Comparison of ENCODE assay signal across 22 mouse cellular contexts in the genomic region with DNA sequence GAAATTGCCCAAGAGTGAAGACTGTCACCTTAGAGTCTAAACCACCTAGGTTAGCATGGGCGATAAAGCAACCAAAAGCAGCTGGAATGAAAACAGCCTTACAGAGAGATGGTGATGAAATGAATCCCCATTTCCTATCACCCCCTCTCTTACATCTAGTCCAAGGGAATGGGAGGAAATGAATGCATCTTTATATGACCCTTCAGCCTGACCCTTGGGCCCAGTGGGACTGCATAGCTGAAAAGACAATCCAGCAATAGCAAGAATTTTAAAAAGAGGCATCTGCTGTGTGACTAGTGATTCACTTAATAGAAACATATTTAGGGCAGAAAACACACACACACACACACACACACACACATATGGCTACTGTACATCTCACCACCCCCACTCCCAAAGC. TPM values are rescaled to one million over a fixed set of nuclear protein-coding genes. Genes with fewer than 3 reads are reported as not detected.
"Had no signal": no experiment of that assay in that cellular context is flagged by ENCODE, and none has a peak within 500 bp of the region (broad histone marks: within the 10 kb centered on the region; RNA-seq: fewer than 3 reads in every experiment).

No protein-coding gene starts in this region.

- H3K4me2 ChIP-seq: limb, embryonic 13.5 days; liver, embryonic 12.5 days; liver, embryonic 15.5 days; lung, embryonic 15.5 days; midbrain, embryonic 13.5 days; neural tube, embryonic 13.5 days; stomach, embryonic 15.5 days had no signal

- ATAC-seq: liver, embryonic 12.5 days; midbrain, embryonic 13.5 days; midbrain, embryonic 16.5 days had no signal

- H3K27me3 ChIP-seq: limb, embryonic 13.5 days; liver, embryonic 12.5 days; liver, embryonic 15.5 days; lung, embryonic 15.5 days; megakaryocyte, embryonic 14.5 days; midbrain, embryonic 13.5 days; neural tube, embryonic 13.5 days; stomach, embryonic 15.5 days had no signal

- H3K36me3 ChIP-seq: limb, embryonic 10.5 days; limb, embryonic 13.5 days; lung, embryonic 15.5 days; midbrain, embryonic 10.5 days; midbrain, embryonic 13.5 days; neural tube, embryonic 13.5 days; stomach, embryonic 15.5 days had no signal

- H3K4me3 ChIP-seq: layer of hippocampus, adult 2 months; limb, embryonic 10.5 days; limb, embryonic 13.5 days; liver, embryonic 12.5 days; liver, embryonic 15.5 days; lung, embryonic 15.5 days; megakaryocyte, embryonic 14.5 days; midbrain, embryonic 10.5 days; midbrain, embryonic 13.5 days; myocyte; neural tube, embryonic 13.5 days; stomach, embryonic 15.5 days had no signal

- DNase-seq: layer of hippocampus, adult 9-11 months; liver; lung, adult 18-20 months; lung, postnatal 10 days; lung, postnatal 36 days; retina, postnatal 1 day; right cerebral cortex, postnatal 25 days; spleen, adult 18-20 months; thymus, postnatal 25 days had no signal

- H3K4me1 ChIP-seq: midbrain, embryonic 10.5 days; midbrain, embryonic 13.5 days had no signal

- H3K9me3 ChIP-seq: limb, embryonic 10.5 days; limb, embryonic 13.5 days; liver, embryonic 12.5 days; liver, embryonic 15.5 days; lung, embryonic 15.5 days; megakaryocyte, embryonic 14.5 days; midbrain, embryonic 10.5 days; midbrain, embryonic 13.5 days; neural tube, embryonic 13.5 days; stomach, embryonic 15.5 days had no signal

- H3K27ac ChIP-seq: layer of hippocampus, adult 2 months; limb, embryonic 10.5 days; limb, embryonic 13.5 days; liver, embryonic 12.5 days; liver, embryonic 15.5 days; lung, embryonic 15.5 days; midbrain, embryonic 10.5 days; midbrain, embryonic 13.5 days; neural tube, embryonic 13.5 days; stomach, embryonic 15.5 days had no signal

- H3K9ac ChIP-seq: limb, embryonic 13.5 days; liver, embryonic 12.5 days; liver, embryonic 15.5 days; lung, embryonic 15.5 days; midbrain, embryonic 13.5 days; neural tube, embryonic 13.5 days; stomach, embryonic 15.5 days had no signal

RNA-seq across cellular contexts. Expression of a gene that starts 4.0 kb away (rescaled TPM):
- polyA plus RNA-seq: limb, embryonic 10.5 days; liver, embryonic 12.5 days; liver, embryonic 15.5 days; midbrain, embryonic 10.5 days; midbrain, embryonic 13.5 days; neural tube, embryonic 13.5 days; stomach, embryonic 15.5 days had no signal

RNA-seq across cellular contexts. Expression of a gene that starts 5.6 kb away (rescaled TPM):
- polyA plus RNA-seq: midbrain, embryonic 10.5 days; midbrain, embryonic 13.5 days; neural tube, embryonic 13.5 days had no signal
